Mouse (Mus musculus): ENCODE data around the gene Mindy1.

DNA sequence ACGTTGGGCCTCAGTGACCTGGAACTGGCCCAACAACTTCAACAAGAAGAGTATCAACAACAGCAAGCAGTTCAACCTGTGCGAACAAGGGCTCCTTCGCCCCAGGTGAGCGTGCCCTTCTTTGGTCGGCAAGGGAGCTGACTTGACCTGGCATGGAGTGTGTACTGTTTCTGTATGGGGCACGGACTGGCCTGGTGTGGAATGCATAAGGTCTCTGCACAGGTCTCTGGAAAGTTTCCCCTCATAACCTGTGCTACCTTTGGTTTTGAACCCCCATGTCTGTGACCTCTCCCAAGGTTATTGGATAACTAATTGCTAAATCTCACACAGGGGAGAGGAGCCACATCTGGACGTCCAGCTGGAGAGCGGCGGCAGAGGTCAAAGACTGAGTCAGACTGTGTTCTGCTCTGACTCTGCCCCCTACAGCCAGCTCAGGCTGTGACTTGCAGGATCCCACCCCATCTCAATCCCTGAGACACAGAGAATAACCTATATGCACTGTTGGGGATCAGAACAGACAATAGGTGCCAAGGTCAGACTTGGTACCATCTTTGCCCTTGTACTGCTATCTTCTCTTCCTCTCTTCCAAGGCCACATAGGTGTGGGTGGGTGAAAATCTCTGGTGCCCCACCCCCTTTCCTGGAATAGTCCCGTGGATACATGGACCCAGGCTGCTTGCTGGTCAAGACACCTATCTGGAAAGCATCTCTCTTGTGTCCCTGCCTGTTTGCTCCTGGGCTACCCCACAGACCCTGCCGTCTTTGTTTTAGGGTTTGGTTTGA, 14.4 kb downstream of the Mindy1 start:
- TF ChIP-seq CTCF (IDR thresholded peaks at IDR 0.05; ENCODE audit: control insufficient read depth, insufficient read depth, low read length) (no peak), POLR2A (IDR thresholded peaks at IDR 0.05; ENCODE audit: borderline replicate concordance, control insufficient read depth, low read depth, low read length) (no peak)

Measured in bone marrow, adult 2 months (tissue).